Mouse (Mus musculus) left cerebral cortex, postnatal 36 days (tissue): ENCODE measurements at regions not wholly inside any gene's neighbourhood (a gene's known extent, or its start where the extent isn't known, plus 50 kb on each side); places are given as distances from the start of the nearest gene placed in this dataset.

Experiments used
- DNase-seq, 2 experiments: peaks; one replicate each; pipeline ENCODE4 v3.0.0; 2021 to 2022; ENCODE audit warnings: low spot score in 2 of 2, mixed read lengths in 1 of 2
- intact Hi-C: fragments of 180-260 bp; cut with DNase I; formaldehyde crosslinking; loops from one replicate; pipeline ENCODE4 v1.15.1; 2025

DNA sequence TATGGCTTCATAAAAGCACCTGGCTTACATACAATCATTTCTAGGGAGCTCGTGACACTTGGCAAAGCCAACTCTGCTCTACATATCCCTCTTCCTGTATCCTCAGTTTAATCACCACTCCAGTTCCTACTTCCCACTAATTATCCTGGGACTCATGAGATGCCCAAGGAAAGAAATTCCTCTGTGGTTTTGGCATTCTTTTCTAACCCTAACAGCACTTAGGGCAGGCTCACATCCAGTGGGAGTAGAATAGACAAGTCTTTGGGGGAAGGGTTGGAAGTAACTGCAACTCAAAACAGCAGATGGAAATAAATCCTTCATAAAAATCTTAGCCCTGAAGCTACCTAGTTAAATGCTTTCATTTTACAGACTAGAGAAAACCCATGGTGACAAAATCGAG is 112.3 kb upstream of the Tmtc4 start:
- DNase-seq, result no peak
- intact Hi-C loops, result no loop called here

- intact Hi-C loops, result no loop called here
- DNase-seq, result no peak
Measured at GRCm38 (mm10) chr14:123082065-123082464, 98.2 kb upstream of the Tmtc4 start.

DNA sequence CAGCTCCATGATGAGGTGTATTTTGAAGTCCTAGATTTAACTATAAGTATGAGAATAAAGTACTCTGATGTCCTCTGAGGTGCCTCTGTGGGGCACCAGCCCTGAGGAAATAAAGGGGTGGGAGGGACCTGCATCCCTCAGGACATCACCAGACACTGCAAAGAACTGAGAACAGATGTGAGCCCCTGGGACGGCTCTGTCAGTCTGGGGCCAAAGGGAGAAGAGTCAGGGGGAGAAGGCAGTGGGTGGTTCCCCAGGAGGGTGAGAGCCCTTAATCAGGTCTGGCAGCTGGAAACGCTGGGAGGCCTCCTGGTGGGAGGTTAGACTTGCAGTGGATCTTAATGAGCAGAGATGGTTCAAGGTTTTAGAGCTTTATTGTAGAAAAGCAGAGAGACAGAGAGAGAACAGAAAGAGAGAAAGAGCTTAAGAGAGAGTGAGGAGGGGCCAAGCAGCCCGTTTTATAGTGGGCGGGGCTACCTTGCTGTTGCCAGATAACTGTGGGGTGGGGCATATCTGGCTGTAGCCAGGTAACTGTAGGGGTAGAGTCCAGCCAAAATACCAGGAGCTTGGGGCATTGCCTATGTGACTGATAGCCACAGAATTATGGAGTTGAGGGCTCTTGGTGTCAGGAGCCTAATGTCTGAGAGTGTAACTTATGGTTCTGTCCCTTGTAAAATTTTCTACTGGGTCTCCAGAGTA is 97.3 kb upstream of the Tmtc4 start:
- DNase-seq, result no peak
- intact Hi-C loops, result no loop called here

DNA sequence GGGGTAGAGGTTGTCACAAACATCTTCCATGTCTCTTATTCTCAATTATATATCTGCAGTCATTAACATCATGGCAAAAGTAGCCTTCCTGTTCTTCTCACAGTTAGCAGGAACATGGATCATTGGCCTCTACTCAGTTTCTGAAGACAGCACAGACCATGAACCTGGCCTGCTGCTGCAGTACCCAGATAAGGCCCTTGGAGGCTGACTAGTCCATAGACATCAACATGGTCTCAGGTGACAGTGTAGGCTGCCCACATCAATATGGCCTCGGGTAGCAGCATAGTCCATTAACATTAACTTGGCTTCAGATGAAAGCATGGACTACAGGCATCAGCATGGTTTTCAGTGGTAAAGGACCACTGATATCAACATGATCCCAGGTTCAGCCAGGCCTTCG is 95.9 kb upstream of the Tmtc4 start:
- no peak for DNase-seq
- intact Hi-C loops, result no loop called here

- no peak for DNase-seq
- intact Hi-C loops, result no loop called here
Measured at GRCm38 (mm10) chr14:123078804-123079203, 95.0 kb upstream of the Tmtc4 start.

DNA sequence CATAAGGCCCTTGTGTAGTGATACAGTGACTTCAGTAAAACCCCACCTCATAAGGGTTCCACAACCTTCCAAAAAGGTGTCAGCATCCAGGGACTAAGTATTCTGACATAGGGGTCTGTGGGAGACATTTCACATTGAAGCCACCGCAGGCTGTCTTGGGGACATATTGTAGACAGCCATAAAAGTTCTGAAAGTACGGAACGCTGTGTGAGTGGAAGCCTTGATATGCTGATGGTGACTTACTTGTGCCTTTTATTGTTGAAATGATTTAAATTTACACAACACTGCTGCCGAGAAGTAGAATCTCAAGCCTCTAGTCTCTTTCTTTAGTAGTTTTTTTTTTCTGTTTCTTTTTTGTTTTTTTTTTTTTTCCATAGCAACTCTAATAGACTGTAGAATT is 82.5 kb upstream of the Tmtc4 start:
- intact Hi-C loops, result no loop called here
- no peak for DNase-seq

- intact Hi-C loops, result no loop called here
- no peak for DNase-seq
Measured at GRCm38 (mm10) chr14:123065566-123065965, 81.7 kb upstream of the Tmtc4 start.

DNA sequence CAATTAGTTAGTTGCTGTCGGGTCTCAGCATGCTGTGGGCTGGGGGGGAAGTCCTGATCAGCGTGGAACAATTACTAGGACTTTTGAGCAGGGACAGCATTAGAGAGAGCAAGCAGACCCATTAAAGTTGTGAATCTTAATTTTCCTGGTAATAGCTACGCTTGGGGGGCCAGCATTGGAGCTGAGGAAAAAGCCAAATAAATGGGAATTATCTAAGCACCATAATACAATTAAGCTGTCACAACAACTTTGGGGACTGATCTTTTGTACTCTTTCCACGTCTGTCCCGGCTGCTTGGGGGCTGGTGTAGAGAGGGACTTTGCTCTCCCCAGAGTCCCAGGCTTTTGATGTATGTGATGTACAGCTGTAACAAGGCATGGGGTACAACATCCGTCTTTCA is 81.3 kb upstream of the Tmtc4 start:
- no peak for DNase-seq
- intact Hi-C loops, result no loop called here

DNA sequence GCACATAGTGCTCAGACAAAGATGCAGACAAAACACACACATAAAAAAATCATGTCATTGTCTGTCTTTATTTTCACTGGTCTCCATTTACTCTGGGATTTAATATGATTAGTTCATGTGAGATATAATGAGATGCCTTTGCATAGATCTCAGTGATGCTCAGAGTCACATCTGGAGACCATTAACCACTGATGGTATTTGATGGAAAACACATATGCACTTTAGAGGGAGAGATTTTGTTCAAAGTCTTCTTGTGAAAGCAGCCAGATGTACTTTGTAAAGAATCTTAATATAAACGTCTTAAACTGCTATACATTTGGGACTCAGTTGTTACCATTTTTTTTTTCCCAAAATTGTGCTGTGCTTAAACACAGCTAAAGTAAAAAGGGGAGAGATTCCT is 79.1 kb upstream of the Tmtc4 start:
- no peak for DNase-seq
- intact Hi-C loops, result no loop called here

DNA sequence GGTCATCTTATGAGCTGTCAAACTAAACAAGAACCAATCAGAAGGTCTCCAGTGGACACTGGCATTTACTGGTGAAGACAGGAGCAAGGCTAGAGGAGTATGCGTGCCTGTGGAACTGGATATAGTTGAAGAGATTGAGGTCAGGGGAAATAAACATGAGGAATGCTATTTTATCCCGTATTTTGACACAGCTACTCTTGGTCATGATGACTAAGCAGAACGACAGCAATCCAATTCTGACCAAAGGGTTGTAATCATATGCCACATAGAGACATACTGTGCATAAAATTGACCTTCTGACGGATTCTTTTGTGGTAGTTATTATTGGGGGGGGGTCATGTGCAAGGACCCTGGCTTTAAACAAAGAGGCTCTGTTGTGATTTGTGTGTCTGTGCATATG is 73.1 kb upstream of the Tmtc4 start:
- no peak for DNase-seq
- intact Hi-C loops, result no loop called here

DNA sequence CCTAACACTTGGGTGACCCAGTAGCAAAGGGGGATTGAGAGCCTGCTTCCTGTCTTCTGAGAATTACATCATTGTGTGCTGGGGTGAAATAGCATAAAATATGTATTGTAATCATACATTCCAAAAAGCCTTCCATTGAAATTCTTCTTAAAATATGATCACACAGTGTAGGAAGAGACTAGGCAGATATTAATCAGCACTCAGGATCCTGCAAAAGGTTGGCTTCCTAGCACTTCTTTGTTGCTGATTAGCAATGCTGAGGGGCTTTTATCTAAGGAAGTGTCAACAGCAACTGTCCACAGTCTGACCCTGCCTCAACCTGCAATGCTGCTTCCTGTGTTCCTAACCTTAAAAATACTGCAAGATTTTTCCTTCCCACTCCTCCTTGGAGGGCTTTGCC is 64.6 kb upstream of the Tmtc4 start:
- intact Hi-C loops, result no loop called here
- DNase-seq, result no peak

- intact Hi-C loops, result no loop called here
- no peak for DNase-seq
Measured at GRCm38 (mm10) chr14:123040046-123040445, 56.2 kb upstream of the Tmtc4 start.

DNA sequence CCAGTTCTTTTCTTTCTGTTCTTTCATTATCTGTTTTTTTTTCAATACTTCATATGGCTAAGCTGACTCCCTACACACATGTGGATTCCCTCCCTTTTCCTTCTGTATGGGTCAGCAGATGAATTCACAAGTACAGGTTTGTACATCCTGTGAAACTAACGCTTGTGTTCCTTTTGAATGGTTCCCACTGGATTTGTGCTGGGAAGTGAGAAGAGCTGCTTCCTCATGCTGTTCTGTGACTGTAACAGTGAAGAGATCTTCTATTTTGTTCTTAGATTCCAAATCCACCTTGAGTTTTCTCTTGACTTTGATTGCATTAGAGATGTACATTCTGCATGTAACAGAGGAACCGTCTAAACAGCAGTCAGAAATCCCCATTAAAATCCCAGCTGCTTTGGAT is 53.6 kb upstream of the Tmtc4 start:
- no peak for DNase-seq
- intact Hi-C loops, result no loop called here
